Mouse (Mus musculus) R1 (cell line): ENCODE measurements at regions not wholly inside any gene's neighbourhood (a gene's known extent, or its start where the extent isn't known, plus 50 kb on each side); places are given as distances from the start of the nearest gene placed in this dataset.

Source experiments
- DNase-seq: peaks from one replicate; pipeline ENCODE4 v3.0.0-alpha.2; 2018; ENCODE audit warnings: low read depth, low spot score

GRCm38 (mm10) chr16:87225595-87225994 is 128.4 kb upstream of the N6amt1 start:
- no peak for DNase-seq

DNA sequence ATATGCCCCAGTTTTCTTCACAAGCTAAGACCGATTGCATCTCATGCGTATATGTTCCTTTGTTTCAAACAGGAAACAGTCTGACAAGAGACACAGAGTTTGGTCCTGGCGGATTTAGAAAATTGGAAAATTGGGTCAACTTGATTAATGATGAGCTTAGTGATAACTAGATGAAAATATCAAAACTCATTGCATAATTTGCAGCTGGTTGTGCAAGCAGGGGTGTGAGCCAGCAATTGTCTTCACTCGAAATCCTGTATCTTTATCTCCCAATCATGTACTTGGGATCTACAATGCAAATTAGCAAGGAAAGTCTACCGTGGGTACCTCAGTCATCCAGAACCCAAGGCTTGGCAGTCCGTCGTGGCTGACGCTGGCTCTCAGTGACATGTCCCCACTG is 128.9 kb upstream of the N6amt1 start:
- DNase-seq = no peak

GRCm38 (mm10) chr16:87224024-87224423 is 130.0 kb upstream of the N6amt1 start:
- DNase-seq = no peak

GRCm38 (mm10) chr16:87220611-87221010 is 133.4 kb upstream of the N6amt1 start:
- DNase-seq = no peak

- no peak for DNase-seq
Observed at GRCm38 (mm10) chr16:87220201-87220600, 133.8 kb upstream of the N6amt1 start.

GRCm38 (mm10) chr16:87207875-87208274 is 146.1 kb upstream of the N6amt1 start:
- DNase-seq = peak; percentile 87

DNA sequence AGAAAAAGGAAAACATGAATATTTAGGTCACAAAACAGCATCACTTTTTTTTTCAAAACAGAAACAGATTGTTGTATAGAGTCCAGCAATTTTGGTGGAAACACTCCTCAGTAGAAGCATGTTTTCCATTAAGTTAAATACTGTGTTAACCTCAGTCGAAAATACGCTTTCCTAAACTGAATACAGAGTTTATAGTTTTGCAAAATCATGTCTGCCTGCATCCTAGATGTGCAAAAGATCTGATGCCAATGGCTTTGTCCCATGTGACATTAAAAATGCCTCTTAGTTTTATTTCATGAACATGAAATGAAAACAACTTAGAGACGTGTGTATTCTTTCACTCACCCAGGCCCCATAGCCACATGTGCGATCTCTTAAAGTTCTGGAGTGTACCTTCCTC is 163.5 kb upstream of the N6amt1 start:
- no peak for DNase-seq

- no peak for DNase-seq
Observed at GRCm38 (mm10) chr16:87188737-87189136, 165.2 kb upstream of the N6amt1 start.

GRCm38 (mm10) chr16:87172395-87172794 is 181.6 kb upstream of the N6amt1 start:
- DNase-seq = no peak

DNA sequence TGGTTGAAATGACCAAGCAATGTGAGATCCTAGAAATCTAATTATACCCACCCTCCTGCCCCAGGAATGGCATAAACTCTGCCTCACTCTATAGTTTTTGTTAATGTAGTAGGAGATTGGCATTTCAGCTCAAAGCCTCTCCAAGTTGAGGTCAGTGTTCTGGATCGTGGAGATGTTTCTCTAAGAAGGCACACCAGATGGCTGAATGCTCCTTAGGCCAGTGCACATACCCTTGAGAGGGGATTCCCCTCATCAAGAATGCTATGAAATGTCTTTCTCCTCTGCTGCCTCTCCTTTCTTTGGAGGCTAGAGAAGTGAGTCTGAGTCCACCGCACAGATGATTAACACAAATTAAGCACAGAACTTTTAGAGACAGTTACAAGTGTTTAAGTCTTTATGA is 214.7 kb upstream of the N6amt1 start:
- DNase-seq = no peak

DNA sequence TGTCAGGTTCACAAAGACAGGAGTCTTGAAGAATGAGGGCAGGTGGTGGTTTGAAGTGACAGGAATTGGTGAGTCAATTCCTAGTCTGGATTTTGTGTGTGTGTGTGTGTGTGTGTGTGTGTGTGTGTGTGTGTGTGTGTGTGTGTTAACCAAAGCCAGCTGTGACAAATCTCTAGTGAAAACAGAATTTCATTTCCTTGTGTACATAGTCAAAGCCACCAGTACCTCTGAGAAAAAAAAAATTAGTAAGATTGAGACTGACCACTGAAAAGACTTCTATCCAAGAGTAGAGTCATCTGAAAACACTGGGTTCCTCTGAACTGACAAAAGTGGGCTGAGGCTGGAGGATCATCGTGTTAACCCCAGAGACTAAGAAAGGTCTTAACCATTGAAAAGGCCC is 217.5 kb upstream of the N6amt1 start:
- DNase-seq = no peak

- no peak for DNase-seq
Observed at GRCm38 (mm10) chr16:87134452-87134851, 219.5 kb upstream of the N6amt1 start.

GRCm38 (mm10) chr16:87133874-87134273 is 220.1 kb upstream of the N6amt1 start:
- no peak for DNase-seq

DNA sequence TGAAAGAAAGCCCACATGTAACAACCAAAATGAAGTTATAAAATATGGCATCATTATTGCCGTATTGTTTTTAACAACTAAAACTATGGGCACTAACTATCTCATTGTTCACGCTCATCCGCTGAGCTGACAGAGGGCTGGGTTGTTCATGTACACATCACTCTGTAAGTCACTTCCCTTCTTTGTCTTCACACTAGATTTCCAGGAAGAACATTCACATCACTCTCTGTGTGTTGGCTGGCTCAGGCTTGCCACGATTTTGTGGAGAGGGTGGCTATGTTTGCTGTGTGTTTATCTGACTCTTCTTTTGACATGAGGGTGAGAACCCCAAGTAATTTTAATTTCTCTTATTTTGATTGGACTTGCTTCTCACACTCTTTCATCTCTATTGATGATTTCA is 221.9 kb upstream of the N6amt1 start:
- DNase-seq = no peak

- peak; percentile 38 for DNase-seq
Observed at GRCm38 (mm10) chr16:87130733-87131640, 223.0 kb upstream of the N6amt1 start.

- no peak for DNase-seq
Observed at GRCm38 (mm10) chr16:87129021-87129420, 225.0 kb upstream of the N6amt1 start.

DNA sequence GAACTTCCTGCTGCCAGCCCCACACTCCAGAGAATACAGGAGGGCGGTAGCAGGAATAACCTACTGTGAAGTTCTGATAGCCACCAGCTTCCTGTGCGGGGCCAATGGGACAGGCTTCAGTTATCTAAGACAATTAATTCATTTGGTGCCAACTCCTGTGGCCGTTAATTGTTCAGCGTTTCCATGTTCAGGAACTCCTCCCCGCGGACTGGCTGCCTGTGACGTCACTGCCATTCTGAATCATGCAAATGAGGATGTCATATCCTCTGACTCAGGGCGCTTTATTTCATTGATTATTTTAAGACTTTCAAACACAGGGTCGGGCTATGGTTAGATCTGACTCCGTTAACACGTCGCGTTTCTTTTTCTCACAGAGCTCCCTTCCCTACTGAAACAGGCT is 225.8 kb upstream of the N6amt1 start:
- DNase-seq = peak; percentile 56

GRCm38 (mm10) chr16:87124519-87124918 is 229.5 kb upstream of the N6amt1 start:
- DNase-seq = no peak

DNA sequence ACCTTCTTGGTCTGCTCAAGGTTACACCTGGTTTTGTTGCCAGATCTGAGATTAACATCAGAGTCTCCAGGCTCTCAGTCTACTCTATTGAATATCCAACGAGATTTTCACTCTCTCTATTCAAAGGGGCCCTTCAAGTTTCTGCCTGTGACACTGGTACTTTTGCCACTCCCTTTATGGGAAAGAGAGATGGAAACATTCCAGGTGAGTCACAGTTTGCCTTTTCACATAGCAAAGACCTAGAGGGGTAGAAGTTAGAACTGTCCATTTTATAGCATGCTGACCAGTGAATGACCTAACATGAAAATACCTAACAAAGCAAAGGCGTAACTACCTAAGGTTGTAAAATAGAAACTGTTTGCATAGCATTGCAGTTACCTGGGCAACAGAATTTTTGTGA is 250.4 kb upstream of the N6amt1 start:
- no peak for DNase-seq

DNA sequence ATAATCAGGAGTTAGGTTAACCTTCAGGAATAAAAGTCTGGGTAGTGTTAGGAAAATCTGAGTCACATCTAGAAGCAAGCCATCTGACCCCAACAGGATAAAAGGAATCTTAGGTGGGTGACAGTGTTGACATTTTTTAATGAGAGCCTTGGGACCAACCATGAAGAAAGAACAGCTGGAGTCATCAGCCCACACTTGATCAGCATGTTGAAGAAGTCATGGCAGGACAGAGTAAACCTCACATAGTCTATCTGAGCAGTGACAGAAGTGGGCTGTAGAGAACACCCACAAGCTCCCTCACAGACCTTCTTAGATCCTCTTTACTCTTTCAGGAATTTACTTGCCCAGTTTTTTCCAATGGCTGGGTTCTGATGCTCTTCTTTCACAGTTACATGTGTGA is 251.9 kb upstream of the N6amt1 start:
- DNase-seq = no peak

DNA sequence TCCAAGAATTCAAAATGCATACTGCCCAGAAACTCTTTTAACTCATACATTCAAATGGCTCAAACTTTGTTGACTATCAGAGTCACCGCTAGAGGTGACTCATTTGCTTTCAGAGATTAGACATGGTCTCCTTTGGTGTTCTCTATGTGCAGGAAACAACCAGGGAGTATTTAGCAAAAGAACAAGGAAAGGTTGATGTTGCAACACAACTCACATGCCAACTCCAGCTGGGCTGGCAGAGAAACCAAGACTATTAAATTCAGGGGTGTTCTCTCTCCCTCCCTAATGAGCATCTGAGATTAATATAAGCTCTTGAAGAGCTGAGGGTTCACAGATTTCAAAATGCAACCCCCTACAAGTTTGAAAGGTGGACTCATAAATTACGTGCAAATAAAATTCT is 262.0 kb upstream of the N6amt1 start:
- no peak for DNase-seq

DNA sequence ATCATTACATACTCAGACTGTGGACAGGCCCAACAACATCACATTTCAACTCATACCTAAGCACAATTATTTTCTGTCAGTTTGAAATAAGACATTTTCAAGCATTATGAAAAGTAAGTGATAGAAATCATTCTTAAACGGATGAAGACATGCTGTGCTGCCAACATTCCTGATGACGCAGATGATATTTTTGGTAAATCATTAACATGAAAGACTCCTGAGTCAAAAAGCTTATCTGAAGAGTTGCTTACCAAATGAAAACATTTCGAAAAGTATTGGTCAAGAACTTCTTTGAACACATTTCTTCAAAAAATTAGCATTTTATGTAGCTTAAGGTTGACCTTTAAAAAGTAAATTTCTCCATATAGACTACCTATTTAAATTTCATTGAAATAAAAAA is 264.7 kb upstream of the N6amt1 start:
- DNase-seq = no peak

DNA sequence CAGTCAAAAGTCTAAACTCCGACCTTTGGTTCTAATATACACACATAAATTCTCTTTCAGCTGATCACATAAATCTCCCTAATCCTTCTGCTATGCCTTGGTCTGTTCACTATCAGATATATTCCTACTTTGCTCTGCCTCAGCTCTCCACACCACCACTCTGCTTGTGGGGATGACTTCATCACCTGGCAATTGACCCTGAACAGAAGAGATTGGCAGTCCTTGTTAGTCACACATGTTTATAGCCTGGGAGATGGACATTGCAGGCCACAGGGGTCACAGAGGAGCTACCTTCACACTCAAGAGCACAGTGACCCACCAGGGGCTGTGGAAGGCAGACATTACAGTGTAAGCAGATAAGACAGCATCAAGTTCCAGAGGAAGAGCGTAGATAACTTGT is 270.5 kb upstream of the N6amt1 start:
- no peak for DNase-seq

DNA sequence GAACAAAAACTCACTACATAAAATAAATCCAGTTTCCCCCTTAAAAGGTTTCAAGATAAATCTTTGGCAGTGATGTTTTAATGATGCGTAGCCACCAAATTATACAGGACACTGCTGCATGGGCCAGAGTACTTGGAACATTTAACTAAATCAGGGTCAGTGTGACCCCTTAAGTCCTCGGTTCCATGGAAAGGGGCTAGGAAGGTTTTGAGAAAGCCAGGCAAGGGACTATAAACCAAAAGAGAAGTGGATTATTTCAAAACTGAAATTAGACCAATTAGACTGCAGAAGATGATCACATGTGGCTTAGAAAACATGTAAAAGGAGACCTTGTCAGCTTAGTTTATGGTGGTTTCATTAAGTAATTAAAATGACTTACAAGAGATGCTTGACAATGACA is 276.6 kb upstream of the N6amt1 start:
- DNase-seq = no peak
